8 mouse cellular contexts compared by ENCODE assay signal in the genomic region with DNA sequence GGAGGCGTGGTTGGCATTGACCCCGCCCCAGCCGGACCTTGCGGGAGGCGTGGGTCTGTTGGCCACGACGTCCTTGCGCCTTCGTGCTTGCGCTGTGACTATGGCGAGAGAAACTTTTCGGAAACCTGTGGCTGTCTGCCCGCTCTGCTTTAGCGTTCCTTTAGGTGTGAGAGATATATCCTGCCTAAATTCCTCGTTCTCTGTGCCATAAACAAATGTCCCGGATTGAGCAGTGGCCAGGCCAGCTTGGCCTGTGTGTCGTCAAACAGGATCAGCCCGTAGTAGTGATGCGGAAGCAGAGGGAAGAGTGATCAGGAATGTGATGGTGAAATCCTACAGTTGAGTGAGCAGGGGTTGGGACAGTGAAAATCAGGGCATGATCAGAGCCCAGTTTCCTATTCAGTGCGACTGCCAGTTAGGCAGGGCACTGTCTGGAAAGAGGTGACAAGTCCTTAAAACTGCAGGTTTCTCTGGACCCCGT. TPM values are rescaled to one million over a fixed set of nuclear protein-coding genes. Genes with fewer than 3 reads are reported as not detected.
DNase-seq lines count a peak whose midpoint lies in the region; ATAC-seq and TF ChIP-seq lines count a peak whose summit lies in the region.

No protein-coding gene starts in this region.

- peak overlapping the region; percentile 53 for H3K9ac ChIP-seq in liver, embryonic 13.5 days

- no peak for TF ChIP-seq POLR2A in cerebellum, adult 2 months (IDR thresholded peaks at IDR 0.05; ENCODE audit: borderline replicate concordance, insufficient read depth, low read length)
- TF ChIP-seq POLR2A in spleen, adult 2 months (IDR thresholded peaks at IDR 0.05; ENCODE audit: low read depth, low read length), result no peak

- 10% methylated on average over 21 of the region's 21 CpGs for WGBS in cerebellum, adult 2 months
- WGBS in spleen, adult 2 months, result 18% methylated on average over 21 of the region's 21 CpGs
- WGBS in liver, embryonic 13.5 days (ENCODE audit: insufficient replicate concordance), result 14% methylated on average over 21 of the region's 21 CpGs

- H3K9me3 ChIP-seq in liver, embryonic 13.5 days (replicated peaks), result no peaks in the 10 kb centered on the region

- ATAC-seq in liver, embryonic 13.5 days (ENCODE audit: low read depth), result peak; percentile 19; the same call in 1 of the 2 replicates

- DNase-seq in cerebellum, adult 2 months, result no peak
- DNase-seq in cerebellum, postnatal 25 days, result no peak
- DNase-seq in spleen, adult 2 months (ENCODE audit: low read depth in 1 of 2, low spot score in 2 of 2), result no peak
- no peak for DNase-seq in spleen, postnatal 36 days (ENCODE audit: low spot score in 2 of 2)
- no peak for DNase-seq in liver, embryonic 13.5 days
- no peak for DNase-seq in urinary bladder, postnatal 14 days (ENCODE audit: low spot score)
- DNase-seq in adrenal gland, postnatal 25 days, result no peak
- DNase-seq in kidney, postnatal 25 days, result no peak

- no peak overlapping the region for H3K27ac ChIP-seq in cerebellum, adult 2 months (ENCODE audit: insufficient read depth, low read length)
- H3K27ac ChIP-seq in spleen, adult 2 months (ENCODE audit: insufficient read depth, low read length), result no peak overlapping the region
- no peak overlapping the region for H3K27ac ChIP-seq in liver, embryonic 13.5 days

- H3K4me1 ChIP-seq in cerebellum, adult 2 months (ENCODE audit: control insufficient read depth, insufficient read depth, low read length), result no peaks in the 10 kb centered on the region; the same call in none of the 2 replicates
- H3K4me1 ChIP-seq in spleen, adult 2 months (ENCODE audit: control insufficient read depth, insufficient read depth, insufficient read length), result peaks cover 6% of the 10 kb centered on the region
- peaks cover 29% of the 10 kb centered on the region for H3K4me1 ChIP-seq in liver, embryonic 13.5 days (replicated peaks)

- no peaks in the 10 kb centered on the region for H3K36me3 ChIP-seq in spleen, adult 2 months (ENCODE audit: control insufficient read depth, insufficient read depth, low read length)
- no peaks in the 10 kb centered on the region for H3K36me3 ChIP-seq in liver, embryonic 13.5 days

- no peak for TF ChIP-seq CTCF in cerebellum, adult 2 months (IDR thresholded peaks at IDR 0.05; ENCODE audit: borderline replicate concordance, insufficient read depth, low read depth, low read length)
- no peak for TF ChIP-seq CTCF in spleen, adult 2 months (IDR thresholded peaks at IDR 0.05; ENCODE audit: extremely low read depth, insufficient read depth, insufficient read length, insufficient replicate concordance)

- H3K27me3 ChIP-seq in cerebellum, adult 2 months (ENCODE audit: control insufficient read depth, insufficient read depth, low read length), result no peaks in the 10 kb centered on the region
- H3K27me3 ChIP-seq in spleen, adult 2 months (ENCODE audit: control insufficient read depth, insufficient read depth, low read length), result no peaks in the 10 kb centered on the region
- H3K27me3 ChIP-seq in liver, embryonic 13.5 days, result peaks cover 28% of the 10 kb centered on the region

- H3K4me2 ChIP-seq in liver, embryonic 13.5 days, result peak overlapping the region; percentile 88

- peak overlapping the region; percentile 73 for H3K4me3 ChIP-seq in cerebellum, adult 2 months (replicated peaks; ENCODE audit: insufficient read depth, low read depth, low read length)
- peak overlapping the region; percentile 75; the same call in 1 of the 2 replicates for H3K4me3 ChIP-seq in spleen, adult 2 months (ENCODE audit: extremely low read depth, insufficient read depth, insufficient read length)
- H3K4me3 ChIP-seq in liver, embryonic 13.5 days (replicated peaks), result peak overlapping the region; percentile 65

RNA-seq across cellular contexts. Expression of gene Spint2, which starts 0.4 kb away (rescaled TPM):
- polyA plus RNA-seq in cerebellum, adult 2 months (2012; rRNA removed), result 46.2 and 54.9 TPM in 2 replicates
- polyA plus RNA-seq in spleen, adult 2 months (2012; rRNA removed), result 69.7 and 88.3 TPM in 2 replicates
- polyA plus RNA-seq in liver, embryonic 13.5 days (2015; fragmentation: Nextera tagmentation; extraction: Ambion mirVana), result 24.9 and 25.2 TPM in 2 replicates
- total RNA-seq in adrenal gland, postnatal 25 days (2021), result 23.0 and 36.9 TPM in 2 replicates

RNA-seq across cellular contexts. Expression of gene Ppp1r14a, which starts 7.0 kb away (rescaled TPM):
- polyA plus RNA-seq in cerebellum, adult 2 months (2012; rRNA removed), result 81.8 and 99.7 TPM in 2 replicates
- 27.3 and 62.6 TPM in 2 replicates for polyA plus RNA-seq in spleen, adult 2 months (2012; rRNA removed)
- 3.2 and 3.6 TPM in 2 replicates for polyA plus RNA-seq in liver, embryonic 13.5 days (2015; fragmentation: Nextera tagmentation; extraction: Ambion mirVana)
- total RNA-seq in adrenal gland, postnatal 25 days (2021), result 5.5 and 6.7 TPM in 2 replicates

RNA-seq across cellular contexts. Expression of gene Dpf1, which starts 21.6 kb away (rescaled TPM):
- polyA plus RNA-seq in cerebellum, adult 2 months (2012; rRNA removed), result 28.3 and 29.8 TPM in 2 replicates
- polyA plus RNA-seq in spleen, adult 2 months (2012; rRNA removed), result 0.06 and 0.35 TPM in 2 replicates
- polyA plus RNA-seq in liver, embryonic 13.5 days (2015; fragmentation: Nextera tagmentation; extraction: Ambion mirVana), result 1.7 and 2.3 TPM in 2 replicates
- 0.95 and 1.6 TPM in 2 replicates for total RNA-seq in adrenal gland, postnatal 25 days (2021)

RNA-seq across cellular contexts. Expression of gene 2200002D01Rik, which starts 33.8 kb away (rescaled TPM):
- 0.38 and 0.48 TPM in 2 replicates for polyA plus RNA-seq in cerebellum, adult 2 months (2012; rRNA removed)
- 0.51 and 1.0 TPM in 2 replicates for polyA plus RNA-seq in spleen, adult 2 months (2012; rRNA removed)
- 3.1 and 4.4 TPM in 2 replicates for polyA plus RNA-seq in liver, embryonic 13.5 days (2015; fragmentation: Nextera tagmentation; extraction: Ambion mirVana)
- total RNA-seq in adrenal gland, postnatal 25 days (2021), result 0.86 and 2.0 TPM in 2 replicates

RNA-seq across cellular contexts. Expression of gene Yif1b, which starts 44.0 kb away (rescaled TPM):
- 131 and 143 TPM in 2 replicates for polyA plus RNA-seq in cerebellum, adult 2 months (2012; rRNA removed)
- 74.2 and 97.6 TPM in 2 replicates for polyA plus RNA-seq in spleen, adult 2 months (2012; rRNA removed)
- 49.5 and 51.2 TPM in 2 replicates for polyA plus RNA-seq in liver, embryonic 13.5 days (2015; fragmentation: Nextera tagmentation; extraction: Ambion mirVana)
- total RNA-seq in adrenal gland, postnatal 25 days (2021), result 43.6 and 49.3 TPM in 2 replicates
